Mouse (Mus musculus) C2C12 (cell line): ENCODE results near the gene Aoc1.

ENCODE experiments used
- CTCF ChIP-seq: IDR thresholded peaks from one replicate; pipeline ENCODE4 v1.5.1; 2011; ENCODE audit not compliant: control insufficient read depth, insufficient read depth, insufficient read length
- FOSL1 ChIP-seq: IDR thresholded peaks from one replicate; pipeline ENCODE4 v1.8.0; 2011; ENCODE audit warnings: mild to moderate bottlenecking, low read length; ENCODE audit not compliant: poor library complexity, insufficient read depth, severe bottlenecking
- MAX ChIP-seq: IDR thresholded peaks from one replicate; pipeline ENCODE4 v1.6.1; 2011; ENCODE audit warnings: mild to moderate bottlenecking, control low read depth
- MYOD1 ChIP-seq: IDR thresholded peaks from one replicate; pipeline ENCODE4 v1.6.1; 2011; ENCODE audit warnings: low read depth; ENCODE audit not compliant: control insufficient read depth, insufficient read length
- USF1 ChIP-seq: IDR thresholded peaks from one replicate; pipeline ENCODE4 v1.6.1; 2011; ENCODE audit warnings: low read depth, mild to moderate bottlenecking, control low read depth, moderate library complexity

DNA sequence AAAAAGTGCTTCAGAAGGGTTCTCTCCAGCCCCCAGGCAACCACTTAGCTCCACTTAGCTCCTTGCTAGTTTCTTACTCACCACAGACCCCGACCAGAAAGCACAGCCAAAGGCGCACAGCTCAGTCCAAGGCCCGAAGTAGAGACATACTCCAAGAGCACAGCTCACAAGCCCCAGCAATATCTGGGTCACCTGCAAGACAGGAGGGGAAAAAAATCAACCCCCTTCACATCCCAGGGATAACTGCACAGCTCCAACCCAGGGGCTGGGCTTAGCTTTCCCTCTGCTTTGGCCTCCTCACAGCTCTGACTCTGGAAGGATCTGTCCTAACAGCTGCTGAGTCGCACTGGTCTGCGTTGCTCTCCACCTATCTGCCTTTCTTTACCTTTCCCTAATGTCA, 36.5 kb upstream of the Aoc1 start:
- TF ChIP-seq CTCF: no peak
- TF ChIP-seq USF1: no peak
- no peak for TF ChIP-seq FOSL1
- TF ChIP-seq MYOD1: no peak
- no peak for TF ChIP-seq MAX
